Mouse (Mus musculus) brain, embryonic 18.5 days (tissue): ENCODE measurements at regions not wholly inside any gene's neighbourhood (a gene's known extent, or its start where the extent isn't known, plus 50 kb on each side); places are given as distances from the start of the nearest gene placed in this dataset.
A peak's percentile ranks its signal among the peaks of the same experiment; 100 is the strongest.

Experiments used
- DNase-seq: peaks from one replicate; pipeline ENCODE4 v3.0.0-alpha.2; 2012; ENCODE audit warnings: low read depth, low spot score

DNA sequence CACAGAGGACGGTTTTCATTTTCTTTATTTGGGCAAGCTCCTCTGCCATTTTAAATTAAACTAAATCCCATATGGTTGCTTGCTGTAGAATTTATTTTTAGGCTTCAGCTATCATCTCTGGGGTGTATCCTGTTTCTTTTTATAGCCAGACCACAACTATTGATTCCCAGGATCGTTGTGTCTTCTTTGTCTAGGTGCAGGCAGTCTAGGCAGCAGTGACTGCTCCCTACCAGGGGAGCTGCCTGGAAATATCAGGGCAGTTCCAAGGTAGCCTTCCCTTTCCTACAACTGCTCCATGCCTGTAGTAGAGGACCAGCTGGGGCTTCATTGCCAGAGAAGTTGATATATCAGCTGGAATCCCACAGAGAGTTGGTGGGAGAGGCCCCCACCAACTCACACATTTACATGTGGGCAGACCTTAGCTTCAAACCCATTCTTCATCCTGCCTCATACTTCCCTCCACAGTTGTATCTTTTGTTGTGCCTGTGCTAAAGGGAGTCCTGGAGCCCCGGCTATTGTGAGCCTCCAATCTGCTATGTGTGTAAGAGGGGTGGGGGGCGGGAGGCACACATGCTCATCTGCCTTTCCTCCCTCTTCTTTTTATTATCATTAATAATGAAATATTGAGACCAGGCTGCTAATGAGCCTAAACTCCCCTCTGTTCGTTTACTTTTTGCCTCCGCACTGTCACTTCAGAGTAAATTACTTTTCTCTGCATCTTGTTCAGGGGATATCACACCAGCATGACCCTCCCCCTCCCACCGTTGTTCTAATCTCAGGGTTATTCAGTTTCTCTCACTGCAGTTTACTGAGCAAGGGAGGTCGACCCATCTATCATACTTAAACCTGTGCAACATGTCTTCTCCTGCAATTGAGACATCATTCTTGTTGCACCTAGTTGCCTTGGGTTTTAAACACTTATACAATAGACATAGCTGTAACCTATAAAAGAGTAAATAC is 576.3 kb upstream of the Plxna2 start:
- no peak for DNase-seq

DNA sequence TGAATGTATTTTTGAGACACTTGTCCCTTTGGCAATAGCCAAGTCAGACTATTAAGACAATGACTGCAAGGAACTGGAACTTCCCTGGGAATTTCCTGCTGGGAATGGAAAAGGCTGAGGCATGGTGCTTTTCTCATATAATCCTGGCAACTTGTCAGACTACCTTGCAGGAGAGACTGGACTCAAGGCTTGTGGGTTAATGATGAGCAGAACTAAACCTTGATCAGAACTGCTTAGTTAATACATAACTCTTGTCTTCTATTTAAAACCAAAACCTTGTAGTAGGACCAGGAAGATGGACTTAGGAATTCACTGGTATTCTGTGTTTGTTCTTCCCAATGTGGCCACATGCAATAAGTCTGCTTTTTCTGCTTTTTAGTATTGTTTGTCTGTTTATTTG is 579.3 kb upstream of the Plxna2 start:
- DNase-seq = no peak

DNA sequence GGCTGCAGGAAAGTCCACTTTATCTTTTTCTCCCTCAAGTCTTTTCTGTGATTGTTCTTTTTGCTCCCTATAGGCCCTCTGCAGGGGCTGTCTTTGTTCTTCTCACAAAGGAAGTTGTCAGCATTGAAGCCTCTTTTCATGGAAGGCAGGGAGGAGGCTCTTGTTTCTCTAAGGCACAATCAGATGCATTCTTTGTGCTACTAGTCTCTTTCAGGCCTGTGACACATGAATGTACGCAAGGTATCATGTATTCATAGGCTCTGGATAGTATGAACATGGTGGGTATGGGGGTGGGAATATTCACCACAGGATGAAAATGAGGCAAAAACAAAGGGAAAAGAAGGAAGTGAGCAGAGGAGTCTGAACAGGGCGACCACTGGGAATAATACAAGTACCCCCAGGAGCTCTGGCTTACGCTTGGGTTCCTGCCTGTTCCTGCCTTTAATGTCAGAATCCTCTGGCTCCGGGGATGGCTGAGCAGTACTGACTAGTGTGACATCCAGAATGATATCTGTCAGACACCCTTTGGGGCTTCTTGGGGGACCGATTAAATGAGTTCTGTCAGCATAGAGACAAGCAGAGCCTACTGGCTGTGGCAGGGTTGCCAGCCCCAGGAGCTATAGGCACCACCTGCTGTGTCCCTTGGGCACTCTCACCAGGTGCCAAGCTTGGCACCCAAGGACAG is 583.7 kb upstream of the Plxna2 start:
- DNase-seq = no peak

DNA sequence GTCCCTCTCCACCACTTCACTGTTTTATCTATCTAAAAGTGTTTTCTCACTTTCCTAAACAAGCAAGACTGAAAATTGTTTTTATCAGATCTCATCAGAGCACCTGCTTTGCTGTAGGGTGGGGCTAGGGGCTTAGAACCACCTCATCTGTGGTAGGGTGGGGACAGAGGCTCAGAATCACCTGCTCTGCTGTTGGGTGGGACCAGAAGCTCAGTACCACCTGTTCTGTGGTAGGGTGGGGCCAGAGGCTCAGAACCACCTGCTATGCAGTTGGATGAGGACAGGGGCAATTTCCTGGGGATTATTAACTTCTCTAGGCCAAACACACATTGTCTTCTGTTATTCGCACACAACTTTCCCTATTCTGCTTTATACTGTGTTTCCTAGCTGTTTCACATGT is 585.4 kb upstream of the Plxna2 start:
- DNase-seq = no peak

DNA sequence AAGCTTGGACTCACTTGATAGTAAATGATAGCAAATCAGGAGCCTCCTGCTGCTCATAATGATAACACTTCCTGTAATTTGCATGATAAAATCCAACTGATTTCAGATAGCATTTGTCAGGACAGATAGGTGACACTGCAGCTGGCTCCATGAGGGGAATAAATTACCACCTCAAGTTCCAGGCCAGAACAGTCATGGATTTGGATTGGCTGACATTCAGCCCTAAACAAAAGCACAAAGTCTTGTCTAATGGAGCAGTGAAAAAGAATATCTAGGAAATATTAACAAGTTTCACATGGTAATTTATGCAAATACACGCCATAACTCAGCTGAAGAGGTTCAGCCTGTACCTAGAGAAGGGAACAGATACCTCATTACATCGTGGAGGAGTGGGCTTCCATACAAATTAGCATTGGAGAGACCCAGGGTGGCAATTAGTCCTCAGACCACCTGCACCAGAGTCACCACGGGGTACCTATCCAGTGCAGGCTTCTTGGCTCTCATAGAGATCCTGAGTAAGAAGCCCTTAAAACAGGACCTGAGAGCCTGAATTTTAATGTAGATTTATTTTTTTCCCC is 587.3 kb upstream of the Plxna2 start:
- no peak for DNase-seq

DNA sequence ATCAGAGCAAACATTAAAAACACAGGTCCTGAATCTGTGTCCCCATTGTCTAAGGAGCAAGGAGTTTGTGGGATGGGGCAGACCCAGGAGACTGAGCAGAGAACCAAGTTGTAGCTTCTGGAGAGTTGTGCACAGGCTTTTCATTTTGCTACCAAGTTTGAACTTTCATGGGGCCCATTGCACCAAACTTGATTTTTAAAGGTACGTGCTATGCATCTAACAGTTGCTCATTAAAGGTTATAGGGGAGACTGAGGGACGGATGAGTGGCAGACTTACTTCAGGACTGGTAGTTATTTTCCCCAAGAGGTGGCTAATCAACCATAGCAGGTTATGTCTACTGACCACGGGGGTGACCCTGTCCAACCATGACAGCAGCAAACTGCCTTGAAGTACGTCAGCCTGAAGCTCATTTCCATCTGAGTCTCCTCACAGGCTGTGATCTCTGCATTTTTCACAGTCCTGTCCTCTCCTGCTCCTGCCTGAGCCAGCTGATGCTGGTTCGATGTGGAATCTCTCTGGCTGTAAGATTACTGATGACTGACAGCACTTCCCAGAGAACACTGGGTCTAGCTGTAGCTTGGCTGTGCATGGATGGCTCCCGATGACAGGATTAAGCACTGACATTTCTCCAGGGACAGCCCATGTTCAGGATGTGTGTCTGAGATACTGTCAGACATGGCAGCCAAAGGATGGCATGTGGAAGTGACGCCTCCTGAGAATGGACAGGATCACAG is 590.9 kb upstream of the Plxna2 start:
- DNase-seq = no peak

DNA sequence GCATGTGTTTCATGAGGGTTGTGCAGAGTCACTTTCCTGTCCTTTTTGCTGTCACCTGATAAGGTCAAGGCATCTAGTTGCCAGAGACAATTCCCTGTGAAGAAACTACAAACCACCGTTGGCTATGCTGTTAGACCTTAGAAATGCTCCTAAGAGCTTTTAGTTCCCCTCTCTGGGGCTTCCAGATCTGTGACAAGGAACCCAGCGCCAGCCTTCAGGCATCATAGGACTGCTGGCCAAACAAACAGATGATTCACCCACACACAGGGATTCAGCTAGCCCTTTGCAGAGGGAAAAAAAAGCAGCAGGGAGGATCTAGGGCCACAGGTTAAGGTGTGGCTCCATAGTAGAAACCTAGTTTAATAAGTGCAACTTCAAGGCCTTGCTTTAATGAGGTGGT is 591.8 kb upstream of the Plxna2 start:
- DNase-seq = no peak

DNA sequence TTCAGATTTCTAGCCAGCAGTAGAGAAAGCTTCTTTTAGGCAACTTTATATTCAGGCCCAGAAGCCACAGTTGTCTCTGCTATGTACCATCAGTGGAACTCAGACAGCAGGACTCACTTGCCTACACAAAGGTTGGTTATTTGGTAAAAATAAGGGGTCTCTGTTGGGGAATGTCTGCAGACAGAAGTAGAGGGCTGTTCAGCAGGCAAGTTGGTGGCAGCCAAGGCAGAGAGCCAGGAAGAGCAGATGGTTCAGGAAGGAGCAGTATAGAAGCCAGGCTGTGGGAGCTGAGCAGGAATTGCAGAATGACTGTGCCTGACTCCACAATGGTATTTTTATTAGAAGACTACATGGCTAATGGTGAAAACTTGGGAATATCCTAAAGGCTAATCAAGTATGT is 598.7 kb upstream of the Plxna2 start:
- DNase-seq = peak; percentile 46

DNA sequence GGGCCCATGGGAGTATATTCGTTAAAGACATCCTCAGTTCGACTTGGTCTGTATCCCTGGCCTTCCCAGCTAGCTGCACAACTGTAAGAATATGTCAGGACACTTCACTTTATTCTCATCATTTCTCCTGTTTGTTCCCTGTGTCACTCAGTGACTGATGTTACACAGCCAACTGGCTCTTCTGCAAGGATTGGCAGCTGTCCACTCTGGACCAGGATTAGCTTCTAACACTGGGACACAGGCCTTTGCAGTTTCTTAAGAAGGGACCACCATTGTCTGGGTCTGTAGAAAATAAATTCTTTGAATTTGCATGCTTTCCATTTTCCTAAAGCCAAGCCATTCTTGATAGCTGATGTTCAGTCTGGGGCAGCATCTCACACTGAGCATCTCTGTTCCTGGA is 622.1 kb upstream of the Camk1g start:
- no peak for DNase-seq

DNA sequence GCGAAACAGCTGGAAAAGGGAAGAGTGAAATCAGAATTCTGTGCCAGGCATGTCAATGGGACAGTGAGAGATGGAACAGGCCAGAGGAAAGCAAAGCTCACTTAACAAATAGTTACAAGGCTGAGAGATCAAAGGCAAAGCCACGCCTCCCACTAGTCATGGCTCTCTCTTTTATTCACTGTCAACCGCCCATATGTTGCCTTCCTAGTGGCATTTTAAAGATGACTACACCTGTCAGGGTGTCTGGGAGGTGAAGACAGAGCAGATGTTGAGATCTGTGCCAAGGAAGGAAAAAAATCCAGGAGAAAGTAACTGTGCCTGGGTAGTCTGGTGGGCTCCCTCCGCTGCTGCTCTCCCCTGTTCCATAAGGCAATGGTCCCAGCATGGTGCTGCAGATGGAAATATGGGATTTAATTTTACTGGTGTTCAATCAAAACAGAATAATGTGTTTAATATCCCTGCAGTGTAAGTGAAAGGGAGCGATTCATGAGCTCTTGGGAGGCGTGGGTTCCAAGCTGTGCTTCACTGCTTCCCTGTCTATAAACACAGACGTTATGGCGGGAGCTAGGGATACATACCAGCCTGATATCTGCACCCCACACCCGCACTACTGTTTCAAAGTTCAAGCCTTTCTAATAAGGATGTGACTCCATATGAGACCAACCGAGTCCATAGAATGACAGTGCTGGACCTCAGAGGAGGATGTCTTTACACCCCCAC is 620.0 kb upstream of the Camk1g start:
- DNase-seq = no peak

DNA sequence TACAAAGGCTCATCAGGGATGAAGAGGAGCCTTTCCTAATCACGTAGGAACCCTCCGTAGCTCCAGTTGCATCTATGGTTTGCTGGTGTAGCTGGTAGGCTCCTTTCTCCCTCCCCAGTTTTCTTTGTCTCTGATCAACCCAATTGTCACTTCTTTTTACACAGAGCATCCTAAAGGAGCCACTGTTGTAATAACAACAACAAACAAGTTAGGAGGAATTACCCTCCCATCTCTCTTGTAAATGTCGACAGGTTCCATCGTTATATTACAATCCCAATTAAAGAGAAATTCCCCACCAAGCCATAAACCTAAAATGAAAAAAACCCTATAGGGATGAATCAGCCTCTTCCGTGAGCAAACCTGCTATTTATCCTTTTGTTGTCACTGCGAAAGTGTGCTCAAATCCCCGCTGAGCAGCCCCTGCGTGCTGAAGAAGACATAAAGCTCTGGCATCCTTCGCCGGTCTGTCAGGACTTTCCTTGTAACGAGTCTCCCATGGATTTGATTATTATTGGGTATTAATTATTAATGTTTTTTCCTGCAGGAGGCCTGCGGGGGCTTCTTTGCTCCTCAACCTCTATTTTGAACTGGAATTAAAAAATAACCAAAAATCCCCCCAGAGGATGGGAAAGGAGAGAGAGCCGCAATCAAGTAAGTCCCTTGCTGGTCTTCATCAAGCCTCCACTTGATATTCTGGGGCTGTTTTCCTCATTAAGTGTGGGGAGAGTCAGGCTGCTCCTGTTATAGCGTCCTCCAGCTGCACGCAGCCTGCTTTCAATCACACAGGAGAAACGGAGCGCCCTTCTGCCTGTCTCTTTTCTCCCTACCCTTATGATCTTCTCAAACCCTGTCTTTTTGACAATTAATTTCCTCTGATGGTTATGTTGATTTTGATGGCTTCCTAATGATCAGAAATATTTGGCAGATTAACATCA is 619.1 kb upstream of the Camk1g start:
- no peak for DNase-seq

DNA sequence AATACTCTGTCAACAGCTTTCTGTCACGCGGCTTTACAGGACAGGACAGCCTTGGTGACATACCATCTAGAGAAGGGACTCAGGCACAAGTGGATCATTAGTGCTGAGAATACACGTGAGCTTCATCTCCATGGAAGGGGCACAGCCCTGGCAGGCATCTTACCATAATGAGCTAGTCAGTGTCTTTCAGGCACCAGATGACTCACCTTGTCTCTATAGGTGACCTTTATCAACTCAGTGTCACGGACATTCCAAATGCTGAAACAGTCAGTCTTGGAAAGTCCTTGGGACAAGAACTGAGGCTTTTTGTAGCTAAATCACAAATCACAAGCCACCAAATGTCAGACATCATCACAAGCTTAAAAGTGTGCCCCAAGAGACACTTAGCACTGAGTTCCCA is 610.5 kb upstream of the Camk1g start:
- no peak for DNase-seq

DNA sequence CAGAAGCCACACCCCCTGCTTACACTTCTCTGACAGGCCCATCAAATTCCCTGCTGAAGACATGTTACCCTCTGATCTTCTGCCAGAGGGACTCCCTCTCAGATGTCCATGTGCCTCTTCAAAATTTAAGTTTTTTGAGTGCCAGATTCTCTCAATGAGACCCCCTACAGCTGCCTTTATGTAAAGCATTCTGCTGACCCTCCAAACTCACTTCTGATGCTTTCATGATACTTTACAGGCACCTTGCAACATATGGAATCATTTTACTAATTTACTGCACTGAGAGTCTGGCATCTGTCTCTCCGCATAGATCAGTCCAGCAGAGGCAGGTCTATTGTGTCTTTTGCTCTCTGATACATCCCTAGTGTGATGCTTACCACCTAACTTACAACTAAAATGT is 601.4 kb upstream of the Camk1g start:
- DNase-seq = no peak

DNA sequence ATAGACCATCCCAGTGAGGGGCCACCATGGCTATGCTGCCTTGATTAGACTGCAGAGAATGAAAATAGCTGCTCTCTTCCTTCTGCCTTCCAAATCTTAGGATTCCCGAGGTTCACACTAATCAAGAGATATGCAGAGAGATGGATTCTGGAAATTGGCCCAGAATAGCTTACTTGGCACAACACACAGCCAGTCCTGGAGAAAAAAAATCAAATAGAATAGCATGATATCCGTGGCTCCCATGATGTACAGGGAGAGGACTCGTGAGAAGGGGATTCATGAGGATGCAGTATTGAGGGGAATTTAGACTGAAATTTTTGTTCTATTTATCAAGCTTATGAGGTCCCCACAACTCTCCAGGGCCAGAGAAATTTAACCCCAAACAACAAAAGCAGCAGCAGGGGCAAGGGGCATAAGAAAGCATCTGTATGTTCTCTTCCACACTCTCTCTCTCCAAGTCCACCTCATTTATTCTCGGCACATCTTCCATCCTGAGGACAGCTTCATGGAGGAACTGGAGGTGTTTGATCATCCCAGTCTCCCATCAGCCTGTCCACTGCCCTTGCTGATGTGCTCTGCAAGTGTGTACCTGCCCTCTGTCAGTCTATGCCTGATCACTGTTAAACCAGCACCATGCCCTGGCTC is 599.3 kb upstream of the Camk1g start:
- DNase-seq = no peak

DNA sequence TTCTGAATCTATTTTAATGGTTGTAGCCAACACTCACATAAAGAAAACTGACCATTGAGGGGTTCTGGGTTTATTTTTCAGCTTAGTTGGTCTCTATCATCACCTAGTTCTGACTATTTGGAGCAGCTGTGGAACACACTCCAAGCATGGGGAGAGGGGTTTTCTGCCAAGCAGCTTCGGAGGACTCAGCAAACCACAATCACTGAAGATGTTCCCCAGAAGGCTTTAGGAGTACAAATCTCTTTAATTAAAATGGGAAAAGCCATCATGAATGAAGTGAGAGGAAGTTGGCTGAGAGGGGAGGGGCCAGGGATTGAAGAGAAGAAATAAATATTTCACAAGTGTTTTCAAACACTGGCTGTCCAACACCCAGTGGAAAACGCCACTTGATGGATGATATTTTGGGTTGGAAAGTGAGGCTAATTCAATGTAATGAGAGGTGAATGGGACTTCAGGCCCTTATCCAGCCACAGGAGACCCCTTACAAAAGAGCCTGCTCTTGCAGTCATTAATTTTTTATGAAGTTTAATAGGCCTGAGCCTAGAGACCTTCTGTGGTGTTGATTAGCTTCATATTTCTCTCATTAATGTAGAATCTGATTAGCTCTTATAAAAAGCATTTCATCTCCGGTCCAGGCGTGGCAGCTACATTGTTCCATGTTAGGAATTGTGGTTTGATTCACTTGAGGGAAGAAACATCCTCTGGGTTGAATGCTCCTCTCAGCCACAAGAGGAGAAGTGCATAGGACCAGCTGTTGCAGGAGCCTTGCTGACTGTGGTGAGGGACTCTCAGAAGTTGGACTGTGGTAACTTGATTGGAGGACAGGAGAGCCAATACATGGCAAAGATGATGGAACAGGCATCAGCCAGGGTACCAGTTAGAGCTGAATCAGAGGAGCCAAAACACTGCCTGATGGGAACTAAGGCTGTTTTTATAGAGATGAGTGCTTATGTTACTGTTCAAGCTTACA is 598.1 kb upstream of the Camk1g start:
- DNase-seq = no peak

DNA sequence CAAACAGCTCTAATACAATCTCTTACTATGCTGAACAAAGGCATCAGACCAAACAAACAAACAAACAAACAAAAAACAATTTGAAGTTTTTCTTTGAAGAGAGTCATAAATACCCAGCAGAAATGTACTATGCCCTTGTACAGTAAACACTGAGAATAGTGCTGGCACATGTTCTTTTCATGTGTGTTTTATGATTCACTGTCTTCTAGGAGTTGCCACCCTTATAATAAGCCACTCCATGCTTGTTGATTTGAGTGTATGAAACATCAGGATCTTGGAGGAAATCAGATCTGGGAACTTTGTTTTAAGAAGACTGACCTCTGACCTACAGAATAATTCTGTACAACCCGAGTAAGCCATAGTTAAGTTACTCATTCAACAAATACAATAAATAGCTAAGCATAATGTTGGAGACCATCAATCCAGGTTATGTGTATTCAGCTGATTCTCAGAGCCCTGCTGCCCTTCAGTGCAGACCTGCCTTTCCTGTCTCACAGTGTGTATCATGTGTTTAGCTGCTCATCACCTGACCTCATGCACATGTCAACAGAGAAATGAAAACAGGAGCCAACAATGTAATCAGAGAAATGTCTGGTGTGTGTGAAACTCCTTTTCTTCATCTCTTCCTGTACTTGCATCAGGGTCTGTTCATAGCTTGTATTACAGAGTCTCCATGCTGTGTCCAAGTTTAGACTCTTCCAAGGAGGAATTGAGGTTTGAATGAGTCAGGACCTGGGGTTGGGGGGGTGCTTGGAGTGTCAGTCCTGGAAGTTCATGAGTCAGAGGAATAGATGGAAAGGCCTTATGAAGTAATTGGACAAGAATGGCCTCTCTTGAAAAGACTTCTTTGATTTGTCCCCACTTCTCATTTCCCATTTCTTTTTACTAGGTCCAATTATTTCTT is 596.8 kb upstream of the Camk1g start:
- no peak for DNase-seq

DNA sequence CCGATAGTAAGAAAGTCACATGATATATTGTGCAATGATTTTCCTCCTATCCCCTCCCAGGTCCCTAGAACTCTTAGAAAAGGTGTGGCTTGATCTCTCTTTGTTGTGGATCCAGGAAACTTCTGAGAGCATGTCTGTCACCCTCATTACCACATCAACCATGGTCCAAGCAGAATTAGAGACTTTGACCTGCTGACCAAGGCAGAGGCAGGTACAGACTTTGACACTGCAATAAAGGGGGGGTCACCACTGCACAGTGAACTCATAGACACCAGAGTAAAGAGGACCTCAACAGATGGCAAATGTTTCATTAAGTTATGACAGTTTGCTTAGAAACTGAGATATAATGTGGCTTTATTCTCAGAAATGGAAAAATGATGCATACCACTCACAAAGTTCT is 595.2 kb upstream of the Camk1g start:
- DNase-seq = no peak

DNA sequence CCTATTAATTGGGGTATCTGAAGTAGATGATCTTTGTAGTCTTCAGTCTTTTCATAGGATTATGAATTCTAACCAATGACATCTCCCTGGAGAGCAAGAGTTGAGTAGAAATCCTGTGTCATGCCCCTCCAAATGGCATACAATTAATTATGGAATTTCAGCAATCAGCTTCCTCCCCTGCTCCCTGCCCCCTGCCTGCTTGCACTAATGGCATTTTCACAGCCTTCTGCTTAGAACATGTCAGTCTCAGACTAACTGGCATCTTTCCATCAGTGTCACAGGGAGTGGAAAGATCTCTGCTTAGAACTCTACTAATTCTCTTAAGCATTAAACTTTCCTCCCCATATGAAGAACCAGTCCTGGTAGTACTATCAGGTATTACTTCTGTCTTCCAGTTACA is 581.8 kb upstream of the Camk1g start:
- no peak for DNase-seq
